Mouse (Mus musculus) bone marrow macrophage, adult 2 months (primary cell): ENCODE measurements around the gene Nfix. TPM values are rescaled to one million over a fixed set of nuclear protein-coding genes. Genes with fewer than 3 reads are reported as not detected.
"Not testable (repeated sequence)": the region's sequence is repeated elsewhere in the genome, so short reads cannot be mapped to it uniquely, and the experiment has no call there.

Experiments
- H3K27ac ChIP-seq: 2 replicates; pipeline ENCODE4 v1.5.1; 2012; ENCODE audit warnings: low read depth, low read length; ENCODE audit not compliant: insufficient read depth
- H3K4me1 ChIP-seq: 2 replicates; pipeline ENCODE4 v1.6.1; 2012; ENCODE audit warnings: low read length; ENCODE audit not compliant: control insufficient read depth, insufficient read depth
- H3K4me3 ChIP-seq: 2 replicates; pipeline ENCODE4 v1.5.1; 2012; ENCODE audit warnings: mild to moderate bottlenecking, low read length, moderate library complexity; ENCODE audit not compliant: insufficient read depth
- CTCF ChIP-seq: IDR thresholded peaks from 2 replicates; pipeline ENCODE4 v1.5.1; 2012; ENCODE audit warnings: low read depth, mild to moderate bottlenecking, low read length, moderate library complexity
- POLR2A ChIP-seq: IDR thresholded peaks from 2 replicates; pipeline ENCODE4 v1.6.1; 2012; ENCODE audit warnings: mild to moderate bottlenecking, low read depth, low read length, borderline replicate concordance
- polyA plus RNA-seq: library from polyadenylated mRNA; stranded (reverse); fragments of >200 nt; gene quantifications from 2 replicates; pipeline ENCODE4 v1.2.4, GENCODE M21; 2012; ENCODE audit not compliant: missing spikeins, insufficient read depth, insufficient read length

Gene Nfix
- polyA plus RNA-seq, 1 experiment: 12.5 TPM

GRCm38 (mm10) chr8:84686191-84687002 is 113.7 kb downstream of the Nfix start, which contains the start of gene Trmt1:
TSS of gene Trmt1 (plus strand) at chr8:84686307.
- Histone ChIP-seq H3K4me3 (peak within 1 kb of the TSS; percentile 82), H3K27ac (peak within 1 kb of the TSS; percentile 48), H3K4me1 (peaks cover 37% of the 10 kb centered on the region)
- no peak for TF ChIP-seq POLR2A
- no peak for TF ChIP-seq CTCF

GRCm38 (mm10) chr8:84684537-84684936 is 115.6 kb downstream of the Nfix start:
- Histone ChIP-seq H3K4me1 (peaks cover 45% of the 10 kb centered on the region), H3K27ac (no peak overlapping the region)
- TF ChIP-seq CTCF (no peak), POLR2A (no peak)

GRCm38 (mm10) chr8:84682257-84682656 is 117.9 kb downstream of the Nfix start:
- TF ChIP-seq CTCF (no peak), POLR2A (no peak)
- H3K27ac ChIP-seq: no peak overlapping the region
- peaks cover 53% of the 10 kb centered on the region for H3K4me1 ChIP-seq
- H3K4me3 ChIP-seq: no peak overlapping the region

More at GRCm38 (mm10) chr8:84684537-84684936, 115.6 kb downstream of the Nfix start:
- no peak overlapping the region for H3K4me3 ChIP-seq

- no peak overlapping the region for H3K27ac ChIP-seq
- peaks cover 57% of the 10 kb centered on the region for H3K4me1 ChIP-seq
- no peak overlapping the region for H3K4me3 ChIP-seq
- no peak for TF ChIP-seq CTCF
- no peak for TF ChIP-seq POLR2A
Observed at GRCm38 (mm10) chr8:84681476-84681875, 118.7 kb downstream of the Nfix start.

GRCm38 (mm10) chr8:84677305-84677704 is 122.8 kb downstream of the Nfix start:
- Histone ChIP-seq H3K4me3 (no peak overlapping the region), H3K27ac (no peak overlapping the region), H3K4me1 (peaks cover 41% of the 10 kb centered on the region)
- TF ChIP-seq CTCF (no peak), POLR2A (no peak)

GRCm38 (mm10) chr8:84670295-84671006 is 129.7 kb downstream of the Nfix start:
- H3K4me1 ChIP-seq, H3K4me3 ChIP-seq, H3K27ac ChIP-seq: not testable (repeated sequence)

GRCm38 (mm10) chr8:84668731-84669485 is 131.2 kb downstream of the Nfix start:
- TF ChIP-seq CTCF: no peak
- Histone ChIP-seq H3K4me1 (peaks cover 6% of the 10 kb centered on the region), H3K4me3 (no peak overlapping the region), H3K27ac (no peak overlapping the region)

GRCm38 (mm10) chr8:84668081-84668480 is 132.1 kb downstream of the Nfix start:
- H3K4me1 ChIP-seq: peaks cover 11% of the 10 kb centered on the region
- TF ChIP-seq POLR2A (no peak), CTCF (no peak)
- no peak overlapping the region for H3K4me3 ChIP-seq
- no peak overlapping the region for H3K27ac ChIP-seq

- H3K4me3 ChIP-seq: peak overlapping the region; percentile 81
- H3K27ac ChIP-seq: peak overlapping the region; percentile 53
- TF ChIP-seq CTCF (no peak), POLR2A (no peak)
- H3K4me1 ChIP-seq: peaks cover 11% of the 10 kb centered on the region
Observed at GRCm38 (mm10) chr8:84665385-84665893, 134.7 kb downstream of the Nfix start.
